Mouse (Mus musculus): ENCODE data around the gene Fam227b. TPM values are rescaled to one million over a fixed set of nuclear protein-coding genes. Genes with fewer than 3 reads are reported as not detected.

Gene Fam227b
- polyA plus RNA-seq, 1 experiment from 2014 or later, result not detected

GRCm38 (mm10) chr2:126069740-126070139, 82.1 kb downstream of the Fam227b start:
- ATAC-seq (no peak), DNase-seq (ENCODE audit: low spot score) (no peak)
- 81% methylated on average over 1 of the region's 1 CpGs for WGBS
- H3K9me3 ChIP-seq (replicated peaks; ENCODE audit: control insufficient read depth, low read length), result no peaks in the 10 kb centered on the region
- H3K9ac ChIP-seq (ENCODE audit: low read length), result no peak overlapping the region
- H3K36me3 ChIP-seq (ENCODE audit: control insufficient read depth, insufficient read depth, low read length), result no peaks in the 10 kb centered on the region
- H3K27ac ChIP-seq (ENCODE audit: low read depth, low read length), result no peak overlapping the region
- no peak overlapping the region for H3K4me2 ChIP-seq (ENCODE audit: low read length)
- no peak overlapping the region for H3K4me3 ChIP-seq (ENCODE audit: low read depth, low read length)
- no peaks in the 10 kb centered on the region for H3K27me3 ChIP-seq (replicated peaks; ENCODE audit: control insufficient read depth, insufficient read depth, low read length)
- H3K4me1 ChIP-seq (ENCODE audit: control insufficient read depth, insufficient read depth, low read length), result no peaks in the 10 kb centered on the region

- 89% methylated on average over 3 of the region's 3 CpGs for WGBS
- Histone ChIP-seq H3K27me3 (replicated peaks; ENCODE audit: control insufficient read depth, insufficient read depth, low read length) (no peaks in the 10 kb centered on the region), H3K27ac (ENCODE audit: low read depth, low read length) (no peak overlapping the region), H3K9me3 (replicated peaks; ENCODE audit: control insufficient read depth, low read length) (no peaks in the 10 kb centered on the region), H3K4me3 (ENCODE audit: low read depth, low read length) (no peak overlapping the region), H3K36me3 (ENCODE audit: control insufficient read depth, insufficient read depth, low read length) (no peaks in the 10 kb centered on the region), H3K9ac (ENCODE audit: low read length) (no peak overlapping the region), H3K4me2 (ENCODE audit: low read length) (no peak overlapping the region), H3K4me1 (ENCODE audit: control insufficient read depth, insufficient read depth, low read length) (0 out of 2 replicates have a peak, but pooled peaks cover 3% of the 10 kb centered on the region)
- ATAC-seq, result no peak
- DNase-seq (ENCODE audit: low spot score), result no peak
Observed at GRCm38 (mm10) chr2:126065303-126065856, 86.4 kb downstream of the Fam227b start.

DNA sequence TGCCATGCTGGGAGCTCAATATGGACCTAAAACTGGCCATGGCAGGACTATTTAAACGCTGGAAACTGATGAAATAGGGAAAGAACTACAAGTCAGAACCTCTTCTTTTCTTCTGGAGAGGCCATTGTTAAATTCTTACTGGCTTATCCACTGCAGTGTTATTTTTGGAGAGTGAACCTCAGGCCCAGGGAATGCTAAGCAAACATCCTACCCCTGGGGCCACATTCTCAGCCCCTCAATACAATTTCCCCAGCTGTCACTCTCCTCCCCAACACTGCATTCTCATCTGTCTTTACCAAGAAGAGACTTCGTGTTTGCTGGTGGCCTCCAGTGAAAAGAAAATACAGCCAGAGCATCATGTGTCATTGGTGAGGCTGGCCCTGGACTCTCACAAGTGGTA, 87.0 kb downstream of the Fam227b start:
- H3K27me3 ChIP-seq (replicated peaks; ENCODE audit: control insufficient read depth, insufficient read depth, low read length), result no peaks in the 10 kb centered on the region
- no peak for ATAC-seq
- no peak for DNase-seq (ENCODE audit: low spot score)
- H3K4me2 ChIP-seq (ENCODE audit: low read length), result no peak overlapping the region
- H3K9ac ChIP-seq (ENCODE audit: low read length), result no peak overlapping the region
- no peak overlapping the region for H3K27ac ChIP-seq (ENCODE audit: low read depth, low read length)
- H3K9me3 ChIP-seq (replicated peaks; ENCODE audit: control insufficient read depth, low read length), result no peaks in the 10 kb centered on the region
- H3K4me3 ChIP-seq (ENCODE audit: low read depth, low read length), result no peak overlapping the region
- H3K36me3 ChIP-seq (ENCODE audit: control insufficient read depth, insufficient read depth, low read length), result no peaks in the 10 kb centered on the region
- H3K4me1 ChIP-seq (ENCODE audit: control insufficient read depth, insufficient read depth, low read length), result 0 out of 2 replicates have a peak, but pooled peaks cover 3% of the 10 kb centered on the region
- WGBS, result 52% methylated on average over 2 of the region's 2 CpGs

DNA sequence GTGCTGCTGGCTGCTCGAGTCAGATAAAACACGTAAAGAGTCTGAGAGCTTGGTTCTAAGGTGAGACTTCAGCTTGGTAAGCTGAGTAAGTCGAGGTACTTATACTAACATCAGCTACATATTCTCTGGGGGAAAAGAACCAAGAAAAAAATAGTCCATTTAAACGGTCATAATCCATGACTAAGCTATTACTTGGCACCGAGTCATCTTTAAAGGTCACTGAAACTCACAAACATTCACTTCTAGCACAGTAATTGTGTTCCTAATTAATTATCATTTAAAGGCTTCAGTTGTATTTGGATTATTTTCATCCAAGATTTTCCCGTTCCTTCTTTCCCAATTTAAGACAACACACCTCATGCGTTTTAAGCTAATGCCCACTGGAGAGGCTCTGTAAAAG, 88.9 kb downstream of the Fam227b start:
- H3K36me3 ChIP-seq (ENCODE audit: control insufficient read depth, insufficient read depth, low read length), result no peaks in the 10 kb centered on the region
- no peak for ATAC-seq
- H3K27me3 ChIP-seq (replicated peaks; ENCODE audit: control insufficient read depth, insufficient read depth, low read length), result no peaks in the 10 kb centered on the region
- H3K4me2 ChIP-seq (ENCODE audit: low read length), result no peak overlapping the region
- H3K27ac ChIP-seq (ENCODE audit: low read depth, low read length), result no peak overlapping the region
- H3K9ac ChIP-seq (ENCODE audit: low read length), result no peak overlapping the region
- H3K4me1 ChIP-seq (ENCODE audit: control insufficient read depth, insufficient read depth, low read length), result 0 out of 2 replicates have a peak, but pooled peaks cover 3% of the 10 kb centered on the region
- no peaks in the 10 kb centered on the region for H3K9me3 ChIP-seq (replicated peaks; ENCODE audit: control insufficient read depth, low read length)
- 80% methylated on average over 7 of the region's 7 CpGs for WGBS
- H3K4me3 ChIP-seq (ENCODE audit: low read depth, low read length), result no peak overlapping the region
- no peak for DNase-seq (ENCODE audit: low spot score)

- whole genome bisulfite sequencing, result 36% methylated on average over 17 of the region's 17 CpGs
- H3K27ac ChIP-seq (ENCODE audit: low read depth, low read length), result 0 out of 2 replicates have a peak overlapping the region, but pooled peaks have one; percentile 27
- 0 out of 2 replicates have a peak, but pooled peaks cover 3% of the 10 kb centered on the region for H3K4me1 ChIP-seq (ENCODE audit: control insufficient read depth, insufficient read depth, low read length)
- H3K9ac ChIP-seq (ENCODE audit: low read length), result no peak overlapping the region
- no peaks in the 10 kb centered on the region for H3K9me3 ChIP-seq (replicated peaks; ENCODE audit: control insufficient read depth, low read length)
- H3K27me3 ChIP-seq (replicated peaks; ENCODE audit: control insufficient read depth, insufficient read depth, low read length), result no peaks in the 10 kb centered on the region
- no peaks in the 10 kb centered on the region for H3K36me3 ChIP-seq (ENCODE audit: control insufficient read depth, insufficient read depth, low read length)
- DNase-seq (ENCODE audit: low spot score), result peak; percentile 72
- no peak overlapping the region for H3K4me3 ChIP-seq (ENCODE audit: low read depth, low read length)
- ATAC-seq, result peak; percentile 88
- H3K4me2 ChIP-seq (ENCODE audit: low read length), result peak overlapping the region; percentile 28; the same call in 1 of the 2 replicates
Observed at GRCm38 (mm10) chr2:126061037-126061773, 90.6 kb downstream of the Fam227b start.

- H3K9ac ChIP-seq (ENCODE audit: low read length), result no peak overlapping the region
- WGBS, result 20% methylated on average over 4 of the region's 4 CpGs
- DNase-seq (ENCODE audit: low spot score) (peak; percentile 17), ATAC-seq (peak; percentile 83)
- 0 out of 2 replicates have a peak, but pooled peaks cover 3% of the 10 kb centered on the region for H3K4me1 ChIP-seq (ENCODE audit: control insufficient read depth, insufficient read depth, low read length)
- H3K9me3 ChIP-seq (replicated peaks; ENCODE audit: control insufficient read depth, low read length), result no peaks in the 10 kb centered on the region
- H3K27me3 ChIP-seq (replicated peaks; ENCODE audit: control insufficient read depth, insufficient read depth, low read length), result no peaks in the 10 kb centered on the region
- no peak overlapping the region for H3K27ac ChIP-seq (ENCODE audit: low read depth, low read length)
- 0 out of 2 replicates have a peak overlapping the region, but pooled peaks have one; percentile 28 for H3K4me2 ChIP-seq (ENCODE audit: low read length)
- H3K36me3 ChIP-seq (ENCODE audit: control insufficient read depth, insufficient read depth, low read length), result no peaks in the 10 kb centered on the region
- no peak overlapping the region for H3K4me3 ChIP-seq (ENCODE audit: low read depth, low read length)
Observed at GRCm38 (mm10) chr2:126060595-126060994, 91.2 kb downstream of the Fam227b start.

GRCm38 (mm10) chr2:126053657-126054056, 98.1 kb downstream of the Fam227b start:
- no peaks in the 10 kb centered on the region for H3K4me1 ChIP-seq (ENCODE audit: control insufficient read depth, insufficient read depth, low read length)
- H3K9ac ChIP-seq (ENCODE audit: low read length), result no peak overlapping the region
- H3K27me3 ChIP-seq (replicated peaks; ENCODE audit: control insufficient read depth, insufficient read depth, low read length), result no peaks in the 10 kb centered on the region
- no peaks in the 10 kb centered on the region for H3K36me3 ChIP-seq (ENCODE audit: control insufficient read depth, insufficient read depth, low read length)
- 77% methylated on average over 5 of the region's 5 CpGs for WGBS
- H3K4me3 ChIP-seq (ENCODE audit: low read depth, low read length), result no peak overlapping the region
- H3K4me2 ChIP-seq (ENCODE audit: low read length), result no peak overlapping the region
- no peaks in the 10 kb centered on the region for H3K9me3 ChIP-seq (replicated peaks; ENCODE audit: control insufficient read depth, low read length)
- no peak overlapping the region for H3K27ac ChIP-seq (ENCODE audit: low read depth, low read length)
- no peak for DNase-seq (ENCODE audit: low spot score)
- no peak for ATAC-seq

DNA sequence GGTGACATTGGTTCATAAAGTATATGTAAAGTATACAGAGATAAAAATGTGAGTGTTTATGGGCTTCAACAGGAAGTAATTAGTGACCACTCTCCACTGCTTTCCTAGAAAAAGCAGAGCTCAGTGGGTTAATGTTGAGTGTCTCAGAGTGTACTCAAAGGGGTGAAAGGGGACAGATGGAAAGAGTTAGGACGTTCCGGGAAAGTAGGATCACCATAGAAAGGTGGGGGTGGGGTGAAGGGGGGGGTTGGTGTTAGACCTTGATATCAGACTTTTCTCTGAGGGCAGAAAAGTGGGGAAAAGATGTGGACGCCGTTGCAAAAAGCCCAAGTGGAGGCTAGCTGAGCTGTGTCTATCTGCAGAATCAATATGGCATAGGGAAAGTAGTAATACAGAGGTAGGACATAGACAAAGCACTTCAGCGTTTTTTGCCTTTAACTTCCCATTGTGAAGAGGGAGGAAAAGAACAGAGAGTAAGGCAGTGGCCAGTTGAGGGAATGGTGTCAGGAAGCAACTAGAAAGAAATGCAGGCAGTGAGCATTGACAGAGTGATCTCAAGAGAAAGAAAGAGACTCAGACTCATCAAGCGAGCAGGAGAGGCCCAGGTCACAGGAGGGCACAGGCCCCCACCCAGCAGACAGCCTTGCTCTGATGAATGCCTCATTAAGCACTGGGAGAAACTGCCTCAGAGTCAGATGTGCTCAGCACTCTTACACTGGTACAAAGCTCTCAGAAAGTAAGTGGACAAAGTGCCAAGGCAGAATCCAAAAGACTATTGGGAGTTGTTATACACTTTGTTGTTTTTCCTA, 98.9 kb downstream of the Fam227b start:
- ATAC-seq, result no peak
- H3K4me1 ChIP-seq (ENCODE audit: control insufficient read depth, insufficient read depth, low read length), result no peaks in the 10 kb centered on the region
- 56% methylated on average over 6 of the region's 6 CpGs for WGBS
- H3K9me3 ChIP-seq (replicated peaks; ENCODE audit: control insufficient read depth, low read length), result no peaks in the 10 kb centered on the region
- H3K27ac ChIP-seq (ENCODE audit: low read depth, low read length), result no peak overlapping the region
- H3K36me3 ChIP-seq (ENCODE audit: control insufficient read depth, insufficient read depth, low read length), result no peaks in the 10 kb centered on the region
- H3K4me3 ChIP-seq (ENCODE audit: low read depth, low read length), result no peak overlapping the region
- H3K4me2 ChIP-seq (ENCODE audit: low read length), result no peak overlapping the region
- no peak overlapping the region for H3K9ac ChIP-seq (ENCODE audit: low read length)
- no peak for DNase-seq (ENCODE audit: low spot score)
- no peaks in the 10 kb centered on the region for H3K27me3 ChIP-seq (replicated peaks; ENCODE audit: control insufficient read depth, insufficient read depth, low read length)
